Mouse (Mus musculus): ENCODE measurements around the gene Exoc3l.

DNA sequence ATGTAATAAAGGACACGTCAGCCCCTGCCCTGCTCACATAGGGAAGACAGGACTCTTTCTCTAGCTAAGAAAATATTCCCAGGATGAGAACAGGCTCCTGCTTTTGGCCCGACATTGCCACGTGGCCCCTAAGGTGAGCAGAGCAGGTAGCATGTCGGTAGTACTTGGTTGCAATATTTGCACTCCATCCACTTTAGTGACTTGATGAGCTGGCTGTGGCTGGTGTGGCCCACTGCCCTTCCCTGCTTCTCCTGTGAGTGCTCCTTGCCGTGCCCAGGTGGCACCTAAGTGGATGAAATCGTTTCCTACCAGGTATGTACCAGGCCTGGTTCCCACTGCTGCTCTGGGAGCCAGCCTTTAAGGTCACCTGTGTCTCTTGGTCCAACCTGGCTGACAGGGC is 43.9 kb downstream of the Exoc3l start:
- TF ChIP-seq CTCF (IDR thresholded peaks at IDR 0.05; ENCODE audit: low read depth, low read length) (no peak), POLR2A (IDR thresholded peaks at IDR 0.05; ENCODE audit: borderline replicate concordance, low read depth, low read length) (no peak)
